Mouse (Mus musculus) small intestine, adult 2 months (tissue): Measurements from ENCODE around the gene Nfkb1.

Source experiments
- CTCF ChIP-seq: fragments of 200-500 bp; IDR thresholded peaks from 2 replicates; pipeline ENCODE4 v1.5.1; 2012; ENCODE audit warnings: low read depth, mild to moderate bottlenecking, control low read depth, inconsistent platforms, low read length, moderate library complexity, mixed read lengths; ENCODE audit not compliant: insufficient replicate concordance, insufficient read length; ENCODE audit errors: extremely low read depth
- POLR2A ChIP-seq: fragments of 200-500 bp; IDR thresholded peaks from 2 replicates; pipeline ENCODE4 v1.6.1; 2012; ENCODE audit warnings: low read depth, mild to moderate bottlenecking, control low read depth, inconsistent platforms, low read length, moderate library complexity

DNA sequence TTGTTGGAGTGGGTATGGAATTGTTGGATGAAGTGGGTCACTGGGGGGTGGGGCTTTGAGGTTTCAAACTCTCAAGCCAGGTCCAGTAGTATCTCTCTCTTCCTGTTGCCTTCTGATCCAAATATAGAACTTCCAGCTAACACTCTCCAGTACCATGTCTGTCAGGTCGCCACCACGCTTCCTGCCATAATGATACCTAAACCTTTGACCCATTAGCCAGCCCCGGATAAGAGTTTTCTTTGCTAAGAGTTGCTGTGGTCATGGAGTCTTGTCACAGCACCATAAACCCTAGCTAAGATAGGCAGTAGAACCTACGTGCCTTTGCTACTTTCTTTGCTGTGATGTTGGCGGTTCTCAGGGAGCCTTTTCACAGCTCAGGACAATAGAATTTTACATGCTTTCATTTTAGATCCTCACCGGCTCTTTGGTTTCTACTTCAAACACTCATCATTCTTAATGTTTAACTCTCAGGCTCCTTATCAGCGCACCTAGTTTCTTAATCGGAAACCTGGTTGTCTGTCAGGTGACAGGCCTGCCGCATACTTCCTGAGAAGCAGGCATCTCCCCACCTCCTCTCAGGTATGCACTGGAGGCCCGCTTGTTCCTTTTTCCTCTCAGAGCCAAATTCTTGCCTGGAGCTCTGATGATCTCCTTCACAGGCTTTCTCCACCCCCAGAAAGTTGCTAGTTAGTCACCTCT, 41.5 kb upstream of the Nfkb1 start:
- TF ChIP-seq POLR2A, result no peak
- TF ChIP-seq CTCF, result no peak
